Mouse (Mus musculus) heart, postnatal 0 days (tissue): ENCODE results near the gene Meltf.

ENCODE experiments used
- CTCF ChIP-seq: IDR thresholded peaks from 2 replicates; pipeline ENCODE4 v1.5.1; 2016; ENCODE audit warnings: antibody characterized with exemption, control low read depth, low read depth
- EP300 ChIP-seq: IDR thresholded peaks from 2 replicates; pipeline ENCODE4 v1.6.1; 2016; ENCODE audit warnings: antibody characterized with exemption, low read depth

DNA sequence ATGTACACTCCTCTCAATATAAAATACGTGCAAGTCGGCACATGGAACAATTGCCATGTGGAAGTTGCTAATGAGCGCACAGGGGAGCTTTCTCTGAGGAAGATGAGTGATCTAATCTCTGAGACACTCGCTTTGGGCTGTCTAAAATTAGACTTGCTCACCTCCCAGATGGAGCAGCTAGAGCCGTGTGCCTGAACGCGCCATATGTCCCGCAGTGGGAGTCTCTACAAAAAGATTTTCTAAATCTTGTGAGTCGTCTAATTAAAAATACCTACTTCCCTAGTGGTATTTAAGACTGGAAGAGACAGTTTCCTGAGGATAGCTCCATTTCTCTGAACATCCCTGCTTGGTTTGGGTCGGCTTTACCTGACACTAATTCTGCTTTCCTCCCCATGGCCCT, 2.2 kb upstream of the Meltf start:
- no peak for TF ChIP-seq CTCF
- no peak for TF ChIP-seq EP300
